Mouse (Mus musculus) ES-CJ7 (cell line): ENCODE results near the gene Lpar2.

Experiments
- DNase-seq: peaks from one replicate; pipeline ENCODE4 v3.0.0; 2011; ENCODE audit warnings: low read depth, low spot score

Gene Lpar2

GRCm38 (mm10) chr8:69807236-69807635, 15.0 kb upstream of the Lpar2 start:
- no peak for DNase-seq

DNA sequence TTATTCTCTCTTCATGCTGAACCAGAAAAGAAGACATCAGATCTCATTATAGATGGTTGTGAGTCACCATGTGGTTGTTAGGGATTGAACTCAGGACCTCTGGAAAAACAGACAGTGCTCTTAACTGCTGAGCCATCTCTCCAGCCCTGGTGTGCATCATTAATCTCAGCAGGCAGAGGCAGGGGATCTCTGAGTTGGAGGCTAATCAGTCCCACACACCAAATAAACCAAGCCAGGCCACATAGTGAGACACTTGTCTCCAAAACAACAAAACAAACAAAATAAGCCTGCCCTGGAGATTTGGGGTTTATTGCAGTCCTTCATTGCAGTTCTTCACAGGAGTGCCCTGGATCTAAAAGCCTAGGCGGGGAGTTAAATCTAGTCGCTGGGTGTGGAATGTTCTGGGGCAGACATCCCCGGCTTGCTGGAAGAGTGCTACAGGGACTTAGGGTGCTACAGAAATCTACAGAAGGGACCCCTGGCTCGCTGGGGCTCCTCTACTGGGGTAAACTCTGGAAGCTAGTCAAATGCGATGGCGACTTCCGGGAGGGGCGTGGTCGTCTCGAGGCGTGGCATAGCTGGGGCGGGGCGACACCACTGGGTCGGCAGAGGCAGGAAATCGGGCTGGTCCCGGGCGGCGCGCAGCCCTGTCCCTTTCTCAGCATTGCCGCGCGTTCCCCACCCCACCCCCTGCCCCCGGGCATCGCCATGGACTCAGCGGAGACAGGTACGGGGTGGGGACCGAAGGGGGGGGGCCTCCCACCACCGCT, 13.9 kb upstream of the Lpar2 start, which contains the start of gene Gmip:
TSS of gene Gmip (plus strand) at position 586 of the 770 bp plus-strand sequence.
- peak; percentile 79 for DNase-seq

- no peak for DNase-seq
Measured at GRCm38 (mm10) chr8:69808864-69809403, 13.3 kb upstream of the Lpar2 start.

GRCm38 (mm10) chr8:69809820-69810219, 12.4 kb upstream of the Lpar2 start:
- DNase-seq = no peak

- DNase-seq = peak; percentile 46
Measured at GRCm38 (mm10) chr8:69814881-69815280, 7.3 kb upstream of the Lpar2 start.

DNA sequence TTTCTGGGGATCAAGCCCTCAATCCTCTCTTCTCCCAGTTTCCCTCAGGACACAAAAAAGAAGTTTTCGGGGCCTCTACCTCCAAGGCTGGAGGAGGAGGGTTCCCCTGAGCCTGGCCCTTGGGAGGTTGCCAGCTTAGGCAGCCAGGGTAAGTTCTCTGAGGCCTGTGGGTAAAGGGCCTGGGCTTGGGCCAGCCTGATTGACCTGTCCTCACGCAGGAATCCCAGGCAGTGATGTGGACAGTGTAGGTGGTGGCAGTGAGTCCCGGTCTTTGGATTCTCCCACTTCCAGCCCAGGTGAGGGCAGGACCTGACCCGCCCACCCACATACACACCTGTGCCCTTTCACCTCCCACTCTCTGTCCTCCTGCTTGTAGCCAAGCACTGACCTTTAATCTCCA, 6.8 kb upstream of the Lpar2 start:
- no peak for DNase-seq

GRCm38 (mm10) chr8:69820466-69820865, 1.8 kb upstream of the Lpar2 start:
- DNase-seq = no peak

DNA sequence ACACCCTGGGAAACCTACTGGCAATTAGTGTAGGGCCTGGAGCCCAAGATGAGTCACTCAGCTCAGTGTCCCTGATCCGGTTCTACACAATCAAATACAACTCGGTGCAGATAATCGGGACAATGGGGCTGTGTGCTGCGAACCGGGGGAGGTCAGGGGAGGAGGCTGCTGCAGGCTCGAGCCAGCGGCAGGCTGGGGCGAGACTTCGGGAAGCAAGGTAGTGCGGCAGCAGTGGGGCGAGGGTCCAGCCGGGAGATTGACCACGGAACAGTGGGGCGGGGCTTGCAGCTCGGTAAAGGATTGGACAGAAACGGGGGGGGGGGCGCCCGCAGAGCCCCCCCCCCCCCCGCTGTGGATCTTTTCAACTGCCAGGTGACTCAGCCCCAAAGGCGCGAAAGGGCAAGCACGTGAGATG, 251 bp upstream of the Lpar2 start:
- peak; percentile 59 for DNase-seq

GRCm38 (mm10) chr8:69826371-69826770, 4.1 kb downstream of the Lpar2 start:
- DNase-seq = no peak

DNA sequence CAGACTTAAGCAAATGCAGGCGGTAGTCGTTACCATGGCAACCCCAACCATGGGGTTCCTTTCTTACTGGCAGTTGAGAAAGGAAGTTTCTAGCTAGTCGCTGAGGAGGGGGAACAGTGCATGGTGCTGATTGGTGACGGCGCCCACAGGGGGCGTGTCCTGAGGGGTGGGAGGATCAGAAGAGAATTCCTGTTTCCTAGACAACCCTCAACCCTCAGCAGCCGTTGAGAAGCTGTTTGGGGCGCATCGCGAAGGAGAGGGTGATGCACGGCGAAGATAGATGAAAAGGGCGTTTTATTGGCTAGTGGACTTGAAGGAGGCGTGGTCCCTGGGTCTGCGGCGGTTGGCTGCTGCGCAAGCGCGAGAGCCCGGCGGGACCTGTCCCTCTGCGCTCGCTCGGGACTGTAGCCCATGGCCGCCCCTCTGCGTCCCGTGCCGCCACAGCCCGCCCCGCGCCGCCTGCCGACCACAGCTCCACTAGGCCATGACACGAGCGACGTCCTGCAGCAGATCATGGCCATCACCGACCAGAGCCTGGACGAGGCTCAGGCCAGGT, 10.1 kb downstream of the Lpar2 start, which contains the start of gene Pbx4:
TSS of gene Pbx4 (plus strand) at position 194 of the 556 bp plus-strand sequence.
- peak; percentile 100 for DNase-seq

DNA sequence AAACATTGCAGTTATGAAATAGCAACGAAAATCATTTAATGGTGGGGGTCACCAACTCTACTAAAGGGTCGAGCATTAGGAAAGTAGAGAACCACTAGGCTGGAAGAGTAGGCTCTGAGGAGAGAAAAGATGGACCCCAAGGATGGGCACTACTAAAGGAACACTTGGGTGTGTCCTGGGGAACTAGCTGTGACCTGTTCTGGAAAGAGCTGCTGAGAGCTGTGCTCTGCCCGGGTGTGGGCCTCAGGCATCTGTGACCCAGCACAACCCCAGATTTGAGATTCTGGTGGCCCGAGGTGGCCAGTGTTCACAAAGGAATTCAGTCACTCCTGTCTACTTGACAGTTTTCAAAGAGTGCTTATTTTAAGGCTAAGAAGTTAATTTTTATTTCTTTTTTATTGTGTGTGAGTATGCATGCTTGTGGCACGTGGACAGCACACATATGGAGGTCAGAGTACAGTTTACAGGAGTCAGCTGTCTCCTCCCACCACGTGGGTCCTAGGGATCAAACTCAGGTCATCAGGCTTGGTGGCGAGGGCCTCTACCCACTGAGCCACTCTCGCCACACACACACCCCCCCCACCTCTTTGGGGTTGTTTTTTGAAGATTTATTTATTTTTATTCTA, 14.9 kb downstream of the Lpar2 start:
- DNase-seq = no peak

- peak; percentile 61 for DNase-seq
Measured at GRCm38 (mm10) chr8:69847167-69848065, 25.2 kb downstream of the Lpar2 start.

- DNase-seq = peak; percentile 89
Measured at GRCm38 (mm10) chr8:69848951-69849350, 26.7 kb downstream of the Lpar2 start.

- peak; percentile 81 for DNase-seq
Measured at GRCm38 (mm10) chr8:69849899-69850298, 27.7 kb downstream of the Lpar2 start.

GRCm38 (mm10) chr8:69850926-69851506, 28.8 kb downstream of the Lpar2 start:
- DNase-seq = peak; percentile 55

GRCm38 (mm10) chr8:69853869-69854268, 31.6 kb downstream of the Lpar2 start:
- peak; percentile 61 for DNase-seq

DNA sequence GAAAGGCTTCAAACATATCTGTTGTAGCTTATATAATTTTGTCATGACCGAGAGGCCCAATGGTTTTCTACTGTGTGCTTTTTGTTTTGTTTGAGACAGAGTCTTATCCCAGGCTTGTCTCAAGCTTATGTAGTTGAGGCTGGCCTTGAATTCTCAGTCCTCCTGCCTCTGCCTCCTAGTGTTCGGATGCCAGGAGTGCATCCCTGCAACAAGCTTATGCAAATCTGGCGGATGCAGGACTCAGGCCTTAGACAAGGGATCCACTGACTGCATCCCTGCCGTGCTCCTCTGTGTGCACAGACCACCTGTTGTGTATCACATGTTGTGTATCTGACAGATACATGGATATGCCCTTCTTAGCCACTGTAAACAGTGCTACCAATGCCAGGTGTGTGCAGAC, 38.6 kb downstream of the Lpar2 start:
- peak; percentile 85 for DNase-seq

DNA sequence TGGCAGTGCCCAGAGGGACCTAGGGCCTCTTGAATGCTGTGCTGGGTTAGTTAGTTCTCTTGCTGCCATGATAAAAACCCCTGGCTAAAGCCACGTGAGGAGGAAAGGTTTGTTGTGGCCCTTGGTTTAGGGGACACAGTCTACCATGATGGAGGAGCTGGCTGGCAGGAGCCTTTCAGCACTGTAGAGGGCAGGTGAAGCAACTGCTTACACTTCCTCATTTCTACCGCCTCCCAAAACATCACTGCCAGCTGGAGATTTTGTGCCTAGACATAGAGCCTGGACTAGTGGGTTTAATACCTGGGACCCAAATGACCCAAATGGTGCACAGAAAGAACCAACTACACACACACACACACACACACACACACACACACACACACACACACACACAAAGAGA, 39.0 kb downstream of the Lpar2 start:
- DNase-seq = no peak

GRCm38 (mm10) chr8:69863387-69864020, 41.3 kb downstream of the Lpar2 start:
- DNase-seq = no peak

GRCm38 (mm10) chr8:69864180-69864579, 42.0 kb downstream of the Lpar2 start:
- no peak for DNase-seq
